Mouse (Mus musculus): Measurements from ENCODE around the gene Gm48552. TPM values are rescaled to one million over a fixed set of nuclear protein-coding genes. Genes with fewer than 3 reads are reported as not detected.

Gene Gm48552
- polyA plus RNA-seq (2012): 0.26 and 0.80 TPM in 2 replicates

DNA sequence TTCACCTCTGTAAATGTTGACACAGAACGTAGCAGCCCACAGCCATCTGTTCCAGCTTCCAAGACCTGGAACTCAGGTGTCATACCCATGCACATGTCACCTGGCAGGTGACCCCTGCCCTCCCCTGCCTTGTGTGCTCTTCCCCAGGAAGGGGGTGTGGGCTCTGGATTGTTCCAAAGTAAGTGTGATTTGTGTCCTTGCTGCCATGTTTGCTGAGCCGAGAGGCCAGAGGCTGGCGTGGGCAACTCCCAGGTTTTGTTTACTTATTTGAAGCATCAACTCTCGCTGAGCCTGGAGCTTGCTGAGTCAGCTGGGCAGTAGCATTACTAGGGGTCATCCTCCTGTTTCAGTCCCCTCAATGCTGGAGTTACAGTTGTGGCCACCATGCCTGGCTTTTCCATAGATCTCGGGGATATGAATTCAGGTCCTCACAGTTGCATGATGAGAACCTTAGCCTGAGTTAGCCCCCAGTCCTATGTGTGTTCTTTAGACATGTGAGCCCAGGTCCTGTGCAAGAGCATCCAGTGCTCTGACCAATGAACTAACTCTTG lies at the start of gene Gm48552:
TSS of gene Gm48552 (plus strand) at position 501 of the 551 bp plus-strand sequence.
- H3K4me1 ChIP-seq (ENCODE audit: control insufficient read depth): peaks cover 61% of the 10 kb centered on the region
- no peak within 1 kb of the TSS for H3K4me3 ChIP-seq (replicated peaks)
- TF ChIP-seq TAL1 (IDR thresholded peaks at IDR 0.05; ENCODE audit: low read length): no peak
- TF ChIP-seq GATA1 (IDR thresholded peaks at IDR 0.05; ENCODE audit: low read length): no peak
- H3K27me3 ChIP-seq (ENCODE audit: control insufficient read depth): no peaks in the 10 kb centered on the region
- no peaks in the 10 kb centered on the region for H3K9me3 ChIP-seq (ENCODE audit: control insufficient read depth, low read length)
- peaks cover 51% of the 10 kb centered on the region for H3K36me3 ChIP-seq (ENCODE audit: control insufficient read depth)

DNA sequence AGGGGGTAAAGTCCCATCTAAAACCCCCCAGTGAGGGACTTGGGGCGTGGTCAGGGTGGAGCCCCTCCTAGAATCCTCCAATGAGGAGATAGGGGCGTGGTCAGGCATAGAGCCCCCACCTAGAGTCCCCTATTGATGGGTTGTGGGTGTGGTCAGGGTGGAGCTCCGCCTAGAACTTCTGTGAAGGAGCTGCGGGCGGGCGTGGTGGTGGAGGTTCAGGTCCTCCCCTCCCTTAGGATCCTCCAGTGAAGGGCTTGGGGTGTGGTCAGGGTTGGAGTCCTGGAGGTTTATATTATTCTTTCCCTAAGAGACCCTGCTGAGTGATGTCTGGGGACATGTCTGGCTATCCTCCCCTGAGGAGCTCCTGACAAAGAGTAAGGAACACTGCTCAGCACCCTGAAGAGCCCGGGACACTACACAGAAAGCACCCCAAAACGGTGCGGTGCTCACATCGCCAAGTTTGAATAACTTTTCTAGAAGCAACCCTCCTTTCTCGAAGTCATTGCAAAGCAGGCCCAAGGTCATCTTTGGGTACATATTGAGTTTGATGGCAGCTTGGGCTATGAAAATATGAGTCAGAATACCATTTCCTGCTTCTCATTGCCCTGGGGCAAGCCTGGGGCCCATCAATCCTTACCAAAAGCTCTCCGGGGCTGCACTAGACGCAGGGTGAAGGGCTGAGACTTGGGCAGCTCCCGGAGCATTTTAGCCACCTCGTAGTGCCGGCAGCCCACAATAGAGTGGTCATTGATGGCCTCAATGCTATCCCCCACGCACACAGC lies 48.1 kb upstream of the Gm48552 start:
- H3K4me3 ChIP-seq (replicated peaks): no peak overlapping the region
- H3K9me3 ChIP-seq (ENCODE audit: control insufficient read depth, low read length): peaks cover 17% of the 10 kb centered on the region; the same call in 1 of the 2 replicates
- no peak for TF ChIP-seq TAL1 (IDR thresholded peaks at IDR 0.05; ENCODE audit: low read length)
- no peak for TF ChIP-seq GATA1 (IDR thresholded peaks at IDR 0.05; ENCODE audit: low read length)
- peaks cover 28% of the 10 kb centered on the region for H3K4me1 ChIP-seq (ENCODE audit: control insufficient read depth)
- peaks cover 2% of the 10 kb centered on the region for H3K36me3 ChIP-seq (ENCODE audit: control insufficient read depth)
- H3K27me3 ChIP-seq (ENCODE audit: control insufficient read depth): peaks cover 67% of the 10 kb centered on the region

GRCm38 (mm10) chr10:81341333-81341949 lies 47.4 kb upstream of the Gm48552 start:
- Histone ChIP-seq H3K36me3 (ENCODE audit: control insufficient read depth) (peaks cover 8% of the 10 kb centered on the region), H3K9me3 (ENCODE audit: control insufficient read depth, low read length) (peaks cover 17% of the 10 kb centered on the region; the same call in 1 of the 2 replicates), H3K4me1 (ENCODE audit: control insufficient read depth) (peaks cover 34% of the 10 kb centered on the region), H3K27me3 (ENCODE audit: control insufficient read depth) (peaks cover 71% of the 10 kb centered on the region), H3K4me3 (replicated peaks) (no peak overlapping the region)
- TF ChIP-seq GATA1 (IDR thresholded peaks at IDR 0.05; ENCODE audit: low read length) (no peak), TAL1 (IDR thresholded peaks at IDR 0.05; ENCODE audit: low read length) (no peak)

GRCm38 (mm10) chr10:81342686-81343505 lies 45.9 kb upstream of the Gm48552 start, which contains the start of gene Gipc3:
Gipc3 (minus strand) TSS chr10:81343266.
- TF ChIP-seq TAL1 (IDR thresholded peaks at IDR 0.05; ENCODE audit: low read length) (no peak), GATA1 (IDR thresholded peaks at IDR 0.05; ENCODE audit: low read length) (no peak)
- peaks cover 11% of the 10 kb centered on the region; the same call in 1 of the 2 replicates for H3K9me3 ChIP-seq (ENCODE audit: control insufficient read depth, low read length)
- peak within 1 kb of the TSS; percentile 33 for H3K4me3 ChIP-seq (replicated peaks)
- H3K4me1 ChIP-seq (ENCODE audit: control insufficient read depth): peaks cover 49% of the 10 kb centered on the region
- H3K36me3 ChIP-seq (ENCODE audit: control insufficient read depth): peaks cover 21% of the 10 kb centered on the region
- H3K27me3 ChIP-seq (ENCODE audit: control insufficient read depth): peaks cover 62% of the 10 kb centered on the region

- Histone ChIP-seq H3K4me1 (ENCODE audit: control insufficient read depth) (peaks cover 62% of the 10 kb centered on the region), H3K4me3 (replicated peaks) (no peak overlapping the region), H3K9me3 (ENCODE audit: control insufficient read depth, low read length) (peaks cover 10% of the 10 kb centered on the region; the same call in 1 of the 2 replicates), H3K36me3 (ENCODE audit: control insufficient read depth) (peaks cover 32% of the 10 kb centered on the region), H3K27me3 (ENCODE audit: control insufficient read depth) (peaks cover 54% of the 10 kb centered on the region)
- TF ChIP-seq GATA1 (IDR thresholded peaks at IDR 0.05; ENCODE audit: low read length) (no peak), TAL1 (IDR thresholded peaks at IDR 0.05; ENCODE audit: low read length) (no peak)
Observed at GRCm38 (mm10) chr10:81344421-81345161, 44.2 kb upstream of the Gm48552 start.

- H3K36me3 ChIP-seq (ENCODE audit: control insufficient read depth): peaks cover 32% of the 10 kb centered on the region
- TF ChIP-seq GATA1 (IDR thresholded peaks at IDR 0.05; ENCODE audit: low read length) (no peak), TAL1 (IDR thresholded peaks at IDR 0.05; ENCODE audit: low read length) (no peak)
- no peak overlapping the region for H3K4me3 ChIP-seq (replicated peaks)
- H3K4me1 ChIP-seq (ENCODE audit: control insufficient read depth): peaks cover 64% of the 10 kb centered on the region
- H3K9me3 ChIP-seq (ENCODE audit: control insufficient read depth, low read length): peaks cover 10% of the 10 kb centered on the region; the same call in 1 of the 2 replicates
- peaks cover 54% of the 10 kb centered on the region for H3K27me3 ChIP-seq (ENCODE audit: control insufficient read depth)
Observed at GRCm38 (mm10) chr10:81345162-81345534, 43.7 kb upstream of the Gm48552 start.

GRCm38 (mm10) chr10:81346453-81347067 lies 42.2 kb upstream of the Gm48552 start:
- Histone ChIP-seq H3K27me3 (ENCODE audit: control insufficient read depth) (peaks cover 46% of the 10 kb centered on the region), H3K36me3 (ENCODE audit: control insufficient read depth) (peaks cover 32% of the 10 kb centered on the region), H3K4me1 (ENCODE audit: control insufficient read depth) (peaks cover 60% of the 10 kb centered on the region), H3K9me3 (ENCODE audit: control insufficient read depth, low read length) (peaks cover 10% of the 10 kb centered on the region; the same call in 1 of the 2 replicates), H3K4me3 (replicated peaks) (peak overlapping the region; percentile 59)
- TF ChIP-seq GATA1 (IDR thresholded peaks at IDR 0.05; ENCODE audit: low read length) (no peak), TAL1 (IDR thresholded peaks at IDR 0.05; ENCODE audit: low read length) (no peak)

GRCm38 (mm10) chr10:81349146-81349545 lies 39.7 kb upstream of the Gm48552 start:
- H3K4me1 ChIP-seq (ENCODE audit: control insufficient read depth): peaks cover 71% of the 10 kb centered on the region
- H3K27me3 ChIP-seq (ENCODE audit: control insufficient read depth): peaks cover 20% of the 10 kb centered on the region
- no peak for TF ChIP-seq TAL1 (IDR thresholded peaks at IDR 0.05; ENCODE audit: low read length)
- TF ChIP-seq GATA1 (IDR thresholded peaks at IDR 0.05; ENCODE audit: low read length): no peak
- H3K36me3 ChIP-seq (ENCODE audit: control insufficient read depth): peaks cover 32% of the 10 kb centered on the region
- no peaks in the 10 kb centered on the region for H3K9me3 ChIP-seq (ENCODE audit: control insufficient read depth, low read length)
- peak overlapping the region; percentile 97 for H3K4me3 ChIP-seq (replicated peaks)

All from erythroblast, embryonic 14.5 days (primary cell).